Mouse (Mus musculus) stomach, postnatal 0 days (tissue): ENCODE results near the gene Ndufv3.

Experiments
- CTCF ChIP-seq: IDR thresholded peaks from 2 replicates; pipeline ENCODE4 v1.5.1; 2016; ENCODE audit warnings: antibody characterized with exemption, low read depth, mild to moderate bottlenecking, moderate library complexity
- EP300 ChIP-seq: optimal IDR thresholded peaks from 2 replicates; pipeline ENCODE3; 2016; ENCODE audit warnings: antibody characterized with exemption

- TF ChIP-seq CTCF: no peak
- no peak for TF ChIP-seq EP300
Measured at GRCm38 (mm10) chr17:31502261-31502927, 17.5 kb upstream of the Ndufv3 start.
